Mouse (Mus musculus) layer of hippocampus, adult 18-20 months (tissue): ENCODE results near the gene Tjap1. TPM values are rescaled to one million over a fixed set of nuclear protein-coding genes. Genes with fewer than 3 reads are reported as not detected.

ENCODE experiments used
- DNase-seq, 2 experiments: peaks; one replicate each; pipeline ENCODE4 v3.0.0; 2022; ENCODE audit warnings: low spot score in 2 of 2
- total RNA-seq, 2 experiments: library from RNA; stranded (reverse); gene quantifications; 2 replicates each; pipeline ENCODE4 v1.2.3; 2021

The Tjap1 gene
- total RNA-seq, 2 experiments from 2014 or later = 44.1 to 47.2 TPM

- DNase-seq = no peak
These were observed 1.1 kb upstream of the Tjap1 start for GRCm38 (mm10) chr17:46283911-46284310.

GRCm38 (mm10) chr17:46283140-46283539, 314 bp upstream of the Tjap1 start:
- DNase-seq = no peak

GRCm38 (mm10) chr17:46278011-46278765, 4.6 kb downstream of the Tjap1 start:
- no peak for DNase-seq

- no peak for DNase-seq
These were observed 5.2 kb downstream of the Tjap1 start for GRCm38 (mm10) chr17:46277586-46277985.

- DNase-seq = no peak
These were observed 7.3 kb downstream of the Tjap1 start for GRCm38 (mm10) chr17:46275506-46275905.

- DNase-seq = no peak
These were observed 7.8 kb downstream of the Tjap1 start for GRCm38 (mm10) chr17:46275034-46275433.

GRCm38 (mm10) chr17:46274465-46274864, 8.4 kb downstream of the Tjap1 start:
- DNase-seq = no peak

- DNase-seq = no peak
These were observed 9.0 kb downstream of the Tjap1 start for GRCm38 (mm10) chr17:46273803-46274236.

- no peak for DNase-seq
These were observed 10.2 kb downstream of the Tjap1 start for GRCm38 (mm10) chr17:46272675-46273074.

- DNase-seq = peak in 1 of 2 experiments; percentile 61
These were observed 10.8 kb downstream of the Tjap1 start for GRCm38 (mm10) chr17:46272058-46272457.

GRCm38 (mm10) chr17:46269771-46270534, 12.9 kb downstream of the Tjap1 start:
- DNase-seq = no peak

- DNase-seq = no peak
These were observed 14.7 kb downstream of the Tjap1 start for GRCm38 (mm10) chr17:46268026-46268720.

GRCm38 (mm10) chr17:46267511-46267910, 15.3 kb downstream of the Tjap1 start:
- DNase-seq = no peak

GRCm38 (mm10) chr17:46266986-46267385, 15.8 kb downstream of the Tjap1 start:
- no peak for DNase-seq

- DNase-seq = peak; percentile 84 to 93
These were observed 16.8 kb downstream of the Tjap1 start for GRCm38 (mm10) chr17:46265918-46266618.

GRCm38 (mm10) chr17:46265502-46265901, 17.3 kb downstream of the Tjap1 start:
- no peak for DNase-seq

- no peak for DNase-seq
These were observed 20.6 kb downstream of the Tjap1 start for GRCm38 (mm10) chr17:46262201-46262694.

- DNase-seq = no peak
These were observed 23.2 kb downstream of the Tjap1 start for GRCm38 (mm10) chr17:46259675-46260074.

- DNase-seq = no peak
These were observed 24.4 kb downstream of the Tjap1 start for GRCm38 (mm10) chr17:46258279-46259053.

- DNase-seq = no peak
These were observed 27.7 kb downstream of the Tjap1 start for GRCm38 (mm10) chr17:46255147-46255546.
